8 mouse cellular contexts compared by ENCODE assay signal in the genomic region with DNA sequence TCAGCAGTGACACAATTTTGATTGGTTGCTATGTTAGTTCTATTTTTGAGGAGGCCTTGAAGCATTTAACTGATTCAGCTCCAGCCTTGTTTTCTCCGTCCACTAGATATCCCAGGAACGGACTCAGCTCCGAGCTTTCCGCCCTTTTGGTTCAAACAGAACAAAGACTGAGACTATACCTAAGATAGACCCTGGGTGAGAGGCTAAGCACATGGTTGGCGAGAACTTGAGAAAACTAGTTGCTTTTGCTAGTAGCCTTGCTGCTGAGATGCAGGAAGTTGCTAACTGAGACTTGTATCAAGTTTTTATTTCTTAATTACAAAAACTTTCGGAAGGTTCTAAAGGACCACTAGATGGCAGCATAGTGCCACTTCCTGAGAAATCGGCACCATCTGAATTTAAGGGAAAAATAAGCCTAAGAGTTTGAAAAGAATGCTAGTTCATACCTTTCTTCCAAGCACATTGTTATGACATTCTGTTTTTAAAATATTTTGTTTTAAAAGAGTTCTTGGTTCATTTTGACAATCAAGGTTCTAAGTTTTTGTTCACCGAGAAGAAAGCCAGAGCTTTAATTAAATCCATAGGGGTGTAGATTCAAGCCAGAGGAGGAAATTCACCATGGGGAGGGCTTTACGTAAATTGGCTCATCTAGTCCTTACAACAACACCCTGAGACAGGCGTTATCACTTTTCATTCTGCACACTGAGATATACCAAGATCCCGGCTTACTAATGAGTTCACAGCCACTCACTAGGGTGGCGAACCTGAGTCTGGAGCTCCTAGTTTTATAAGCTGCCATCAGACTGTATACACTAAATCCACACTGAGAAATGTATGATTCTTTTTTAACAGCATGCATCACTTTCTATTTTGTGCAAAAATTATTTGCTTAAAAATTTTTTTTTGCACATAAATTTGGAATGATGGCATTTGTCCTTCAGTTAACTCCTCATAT. TPM values are rescaled to one million over a fixed set of nuclear protein-coding genes. Genes with fewer than 3 reads are reported as not detected.
DNase-seq lines count a peak whose midpoint lies in the region; ATAC-seq and TF ChIP-seq lines count a peak whose summit lies in the region.

No protein-coding gene starts in this region.

- intact Hi-C loops in left cerebral cortex, postnatal 10 days (cut with DNase I), result loop anchor here (10.0 kb wide), 1 partner anchor 1399 kb away; no protein-coding TSS in a partner anchor

- H3K9me3 ChIP-seq in forebrain, embryonic 12.5 days, result no peaks in the 10 kb centered on the region
- no peaks in the 10 kb centered on the region for H3K9me3 ChIP-seq in forebrain, embryonic 15.5 days
- H3K9me3 ChIP-seq in heart, postnatal 0 days (replicated peaks; ENCODE audit: control insufficient read depth, low read length), result no peaks in the 10 kb centered on the region
- H3K9me3 ChIP-seq in midbrain, embryonic 14.5 days (ENCODE audit: control insufficient read depth, low read length), result no peaks in the 10 kb centered on the region

- H3K27me3 ChIP-seq in forebrain, embryonic 12.5 days, result no peaks in the 10 kb centered on the region
- no peaks in the 10 kb centered on the region for H3K27me3 ChIP-seq in forebrain, embryonic 15.5 days
- no peaks in the 10 kb centered on the region for H3K27me3 ChIP-seq in heart, postnatal 0 days (ENCODE audit: control insufficient read depth, insufficient read depth, low read length)
- no peaks in the 10 kb centered on the region for H3K27me3 ChIP-seq in midbrain, embryonic 14.5 days (ENCODE audit: control insufficient read depth, insufficient read depth, low read length)

- no peak overlapping the region for H3K4me2 ChIP-seq in forebrain, embryonic 12.5 days
- H3K4me2 ChIP-seq in forebrain, embryonic 15.5 days (replicated peaks), result no peak overlapping the region; the same call in 1 of the 2 replicates
- peak overlapping the region; percentile 7; the same call in 1 of the 2 replicates for H3K4me2 ChIP-seq in heart, postnatal 0 days (ENCODE audit: low read depth, low read length)
- no peak overlapping the region for H3K4me2 ChIP-seq in midbrain, embryonic 14.5 days (ENCODE audit: low read length)

- TF ChIP-seq EP300 in heart, postnatal 0 days (IDR thresholded peaks at IDR 0.05; ENCODE audit: low read depth), result no peak

- ATAC-seq in forebrain, embryonic 12.5 days (ENCODE audit: low FRiP score), result peak; percentile 44; the same call in 1 of the 2 replicates
- no peak for ATAC-seq in forebrain, embryonic 15.5 days (replicated peaks)
- ATAC-seq in heart, postnatal 0 days (ENCODE audit: insufficient read depth, low read depth), result no peak
- ATAC-seq in midbrain, embryonic 14.5 days (ENCODE audit: low FRiP score, low TSS enrichment), result no peak
- ATAC-seq in activated CD4-positive, CD25-positive, alpha-beta regulatory T cell, adult 4 months, result no peak

- no peak overlapping the region for H3K27ac ChIP-seq in forebrain, embryonic 12.5 days
- H3K27ac ChIP-seq in forebrain, embryonic 15.5 days (replicated peaks), result no peak overlapping the region
- H3K27ac ChIP-seq in heart, postnatal 0 days (ENCODE audit: low read depth), result no peak overlapping the region
- H3K27ac ChIP-seq in midbrain, embryonic 14.5 days (replicated peaks; ENCODE audit: low read depth, low read length), result no peak overlapping the region

- WGBS in forebrain, embryonic 12.5 days, result 47% methylated on average over 12 of the region's 12 CpGs
- 40% methylated on average over 12 of the region's 12 CpGs for WGBS in forebrain, embryonic 15.5 days
- WGBS in heart, postnatal 0 days, result 38% methylated on average over 12 of the region's 12 CpGs
- WGBS in midbrain, embryonic 14.5 days, result 59% methylated on average over 12 of the region's 12 CpGs

- TF ChIP-seq CTCF in heart, postnatal 0 days (IDR thresholded peaks at IDR 0.05; ENCODE audit: low read depth), result peak; percentile 69

- peak; percentile 40 for DNase-seq in thymus, postnatal 0 days (ENCODE audit: low spot score)
- no peak for DNase-seq in thymus, adult 18-20 months
- peak; percentile 49 for DNase-seq in heart, postnatal 0 days (ENCODE audit: low spot score)
- DNase-seq in midbrain, embryonic 14.5 days, result peak; percentile 88
- DNase-seq in left cerebral cortex, postnatal 10 days (ENCODE audit: extremely low spot score in 1 of 2, low spot score in 2 of 2), result no peak

- no peak overlapping the region for H3K4me3 ChIP-seq in forebrain, embryonic 12.5 days (replicated peaks)
- no peak overlapping the region for H3K4me3 ChIP-seq in forebrain, embryonic 15.5 days
- H3K4me3 ChIP-seq in heart, postnatal 0 days (ENCODE audit: low read depth, low read length), result no peak overlapping the region
- H3K4me3 ChIP-seq in midbrain, embryonic 14.5 days (replicated peaks; ENCODE audit: low read depth, low read length), result no peak overlapping the region

- H3K9ac ChIP-seq in forebrain, embryonic 12.5 days, result no peak overlapping the region
- no peak overlapping the region for H3K9ac ChIP-seq in forebrain, embryonic 15.5 days (replicated peaks)
- no peak overlapping the region for H3K9ac ChIP-seq in heart, postnatal 0 days (replicated peaks; ENCODE audit: low read depth, low read length)
- no peak overlapping the region for H3K9ac ChIP-seq in midbrain, embryonic 14.5 days (replicated peaks; ENCODE audit: low read length)

- no peaks in the 10 kb centered on the region for H3K36me3 ChIP-seq in forebrain, embryonic 12.5 days (replicated peaks)
- H3K36me3 ChIP-seq in forebrain, embryonic 15.5 days, result no peaks in the 10 kb centered on the region
- H3K36me3 ChIP-seq in heart, postnatal 0 days (replicated peaks; ENCODE audit: control insufficient read depth, insufficient read depth, low read length), result no peaks in the 10 kb centered on the region
- H3K36me3 ChIP-seq in midbrain, embryonic 14.5 days (ENCODE audit: control insufficient read depth, insufficient read depth, low read length), result no peaks in the 10 kb centered on the region

- H3K4me1 ChIP-seq in forebrain, embryonic 12.5 days, result no peaks in the 10 kb centered on the region
- peaks cover 3% of the 10 kb centered on the region for H3K4me1 ChIP-seq in forebrain, embryonic 15.5 days
- no peaks in the 10 kb centered on the region for H3K4me1 ChIP-seq in heart, postnatal 0 days (ENCODE audit: control insufficient read depth, insufficient read depth)
- no peaks in the 10 kb centered on the region for H3K4me1 ChIP-seq in midbrain, embryonic 14.5 days (ENCODE audit: control insufficient read depth, insufficient read depth, low read length)

RNA-seq across cellular contexts. Expression of a gene that starts 20.5 kb away (rescaled TPM):
- polyA plus RNA-seq in forebrain, embryonic 12.5 days (2016; fragmentation: Nextera tagmentation; extraction: Ambion mirVana), result 35.4 and 37.7 TPM in 2 replicates
- 28.8 and 30.5 TPM in 2 replicates for polyA plus RNA-seq in forebrain, embryonic 15.5 days (2015; fragmentation: Nextera tagmentation; extraction: Ambion mirVana)
- polyA plus RNA-seq in thymus, postnatal 0 days (2015; fragmentation: Nextera tagmentation; extraction: Ambion mirVana), result 49.5 and 53.0 TPM in 2 replicates
- 215 and 246 TPM in 2 replicates for total RNA-seq in heart, postnatal 0 days (2014; rRNA removed; ENCODE audit: low replicate concordance)
- 172 and 174 TPM in 2 replicates for polyA plus RNA-seq in heart, postnatal 0 days (2015; fragmentation: Nextera tagmentation; extraction: Ambion mirVana)
- 31.0 and 43.6 TPM in 2 replicates for polyA plus RNA-seq in midbrain, embryonic 14.5 days (2014; fragmentation: Nextera tagmentation; extraction: Ambion mirVana)
- total RNA-seq in left cerebral cortex, postnatal 10 days (2021), result 10 to 100 TPM; 46.5 to 46.9 TPM
- polyA plus RNA-seq in activated CD4-positive, CD25-positive, alpha-beta regulatory T cell, adult 4 months (2017; shearing (Covaris generic)), result 10 to 100 TPM; 80.3 to 88.0 TPM

RNA-seq across cellular contexts. Expression of a gene that starts 42.1 kb away (rescaled TPM):
- 151 and 171 TPM in 2 replicates for polyA plus RNA-seq in forebrain, embryonic 12.5 days (2016; fragmentation: Nextera tagmentation; extraction: Ambion mirVana)
- polyA plus RNA-seq in forebrain, embryonic 15.5 days (2015; fragmentation: Nextera tagmentation; extraction: Ambion mirVana), result 78.7 and 80.2 TPM in 2 replicates
- 144 and 146 TPM in 2 replicates for polyA plus RNA-seq in thymus, postnatal 0 days (2015; fragmentation: Nextera tagmentation; extraction: Ambion mirVana)
- 28.3 and 55.1 TPM in 2 replicates for total RNA-seq in heart, postnatal 0 days (2014; rRNA removed; ENCODE audit: low replicate concordance)
- polyA plus RNA-seq in heart, postnatal 0 days (2015; fragmentation: Nextera tagmentation; extraction: Ambion mirVana), result 68.9 and 72.4 TPM in 2 replicates
- polyA plus RNA-seq in midbrain, embryonic 14.5 days (2014; fragmentation: Nextera tagmentation; extraction: Ambion mirVana), result 62.9 and 74.9 TPM in 2 replicates
- 10 to 100 TPM; 18.3 to 23.7 TPM for total RNA-seq in left cerebral cortex, postnatal 10 days (2021)
- polyA plus RNA-seq in activated CD4-positive, CD25-positive, alpha-beta regulatory T cell, adult 4 months (2017; shearing (Covaris generic)), result 10 to 100 TPM; 60.4 to 63.8 TPM

RNA-seq across cellular contexts. Expression of a gene that starts 42.4 kb away (rescaled TPM):
- polyA plus RNA-seq in forebrain, embryonic 12.5 days (2016; fragmentation: Nextera tagmentation; extraction: Ambion mirVana), result 64.3 and 68.3 TPM in 2 replicates
- polyA plus RNA-seq in forebrain, embryonic 15.5 days (2015; fragmentation: Nextera tagmentation; extraction: Ambion mirVana), result 18.2 and 21.0 TPM in 2 replicates
- 47.1 and 51.6 TPM in 2 replicates for polyA plus RNA-seq in thymus, postnatal 0 days (2015; fragmentation: Nextera tagmentation; extraction: Ambion mirVana)
- 29.0 and 56.5 TPM in 2 replicates for total RNA-seq in heart, postnatal 0 days (2014; rRNA removed; ENCODE audit: low replicate concordance)
- polyA plus RNA-seq in heart, postnatal 0 days (2015; fragmentation: Nextera tagmentation; extraction: Ambion mirVana), result 18.0 and 18.1 TPM in 2 replicates
- polyA plus RNA-seq in midbrain, embryonic 14.5 days (2014; fragmentation: Nextera tagmentation; extraction: Ambion mirVana), result 5.1 and 8.7 TPM in 2 replicates
- 1 to 10 TPM; 2.5 TPM for total RNA-seq in left cerebral cortex, postnatal 10 days (2021)
- 10 to 100 TPM; 14.0 to 14.4 TPM for polyA plus RNA-seq in activated CD4-positive, CD25-positive, alpha-beta regulatory T cell, adult 4 months (2017; shearing (Covaris generic))

Comparison
In these comparisons a context has a peak if more than half of its experiments do, and no peak if none do; other contexts are left out.
1. DNase-seq: peak in thymus, postnatal 0 days (single experiment), heart, postnatal 0 days (single experiment) and midbrain, embryonic 14.5 days (single experiment); none in thymus, adult 18-20 months (0 of 2) and left cerebral cortex, postnatal 10 days (0 of 2).